Mouse (Mus musculus) forebrain, embryonic 10.5 days (tissue): ENCODE measurements around the gene Rock2. TPM values are rescaled to one million over a fixed set of nuclear protein-coding genes. Genes with fewer than 3 reads are reported as not detected.

Source experiments
- DNase-seq: peaks from one replicate; pipeline ENCODE4 v3.0.0-alpha.2; 2017; ENCODE audit warnings: low spot score; ENCODE audit errors: extremely low spot score
- H3K27ac ChIP-seq: fragments of 300-500 bp; sonication (generic); 2 replicates; pipeline ENCODE4 v1.5.1; 2016; ENCODE audit warnings: mild to moderate bottlenecking
- H3K27me3 ChIP-seq: fragments of 300-500 bp; sonication (generic); 2 replicates; pipeline ENCODE4 v1.6.1; 2016; ENCODE audit warnings: mild to moderate bottlenecking; ENCODE audit not compliant: poor library complexity, severe bottlenecking
- H3K36me3 ChIP-seq: fragments of 300-500 bp; sonication (generic); replicated peaks from 2 replicates; pipeline ENCODE4 v1.6.1; 2016; ENCODE audit warnings: mild to moderate bottlenecking, moderate library complexity
- H3K4me1 ChIP-seq: fragments of 300-500 bp; sonication (generic); 2 replicates; pipeline ENCODE4 v1.6.1; 2016
- H3K4me3 ChIP-seq: fragments of 300-500 bp; sonication (generic); 2 replicates; pipeline ENCODE4 v1.5.1; 2016; ENCODE audit warnings: mild to moderate bottlenecking, moderate library complexity
- H3K9me3 ChIP-seq: fragments of 300-500 bp; sonication (generic); 2 replicates; pipeline ENCODE4 v1.6.1; 2016; ENCODE audit warnings: mild to moderate bottlenecking, moderate library complexity
- WGBS: fragments of 180-500 bp; shearing (Covaris S2); methylation state at CpG from one replicate; pipeline ENCODE4 v1.1.7; 2016; 5-methylcytosine and 5-hydroxymethylcytosine counted together
- polyA plus RNA-seq: library from polyadenylated mRNA; unstranded; fragments of >200 nt; fragmentation: Nextera tagmentation; extraction: Ambion mirVana; gene quantifications from 2 replicates; pipeline ENCODE4 v1.2.1, GENCODE M21; 2016

The Rock2 gene
- polyA plus RNA-seq, 1 experiment from 2014 or later: 10.5 TPM

DNA sequence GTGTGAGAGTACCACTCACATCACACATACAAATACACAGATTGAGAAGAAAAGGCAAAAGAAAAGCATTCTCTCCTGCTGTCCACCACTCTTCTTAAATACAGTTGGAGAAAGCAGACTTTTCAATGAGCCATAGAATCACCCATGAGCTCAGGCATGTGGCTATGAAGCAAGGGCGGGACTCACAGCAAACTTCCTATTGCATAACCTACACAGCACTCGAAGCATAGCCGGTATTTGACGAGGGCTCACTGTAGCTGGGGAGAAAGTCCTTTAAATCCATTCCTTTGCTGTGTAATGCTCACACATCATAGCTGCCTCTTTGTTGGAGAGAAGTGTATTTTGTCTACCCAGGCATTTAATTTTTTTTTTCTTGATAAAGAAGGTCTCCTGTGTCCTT is 19.4 kb upstream of the Rock2 start:
- WGBS: 85% methylated on average over 4 of the region's 4 CpGs
- DNase-seq: no peak
- H3K9me3 ChIP-seq: no peaks in the 10 kb centered on the region
- peaks cover 23% of the 10 kb centered on the region for H3K4me1 ChIP-seq
- no peak overlapping the region for H3K4me3 ChIP-seq
- no peaks in the 10 kb centered on the region for H3K36me3 ChIP-seq
- H3K27ac ChIP-seq: no peak overlapping the region
- H3K27me3 ChIP-seq: no peaks in the 10 kb centered on the region

- 82% methylated on average over 7 of the region's 7 CpGs for WGBS
- no peaks in the 10 kb centered on the region for H3K36me3 ChIP-seq
- peaks cover 19% of the 10 kb centered on the region for H3K4me1 ChIP-seq
- H3K4me3 ChIP-seq: no peak overlapping the region
- no peak overlapping the region for H3K27ac ChIP-seq
- no peaks in the 10 kb centered on the region for H3K27me3 ChIP-seq
- no peaks in the 10 kb centered on the region for H3K9me3 ChIP-seq
- DNase-seq: no peak
These were observed 19.0 kb upstream of the Rock2 start for GRCm38 (mm10) chr12:16875678-16876077.

DNA sequence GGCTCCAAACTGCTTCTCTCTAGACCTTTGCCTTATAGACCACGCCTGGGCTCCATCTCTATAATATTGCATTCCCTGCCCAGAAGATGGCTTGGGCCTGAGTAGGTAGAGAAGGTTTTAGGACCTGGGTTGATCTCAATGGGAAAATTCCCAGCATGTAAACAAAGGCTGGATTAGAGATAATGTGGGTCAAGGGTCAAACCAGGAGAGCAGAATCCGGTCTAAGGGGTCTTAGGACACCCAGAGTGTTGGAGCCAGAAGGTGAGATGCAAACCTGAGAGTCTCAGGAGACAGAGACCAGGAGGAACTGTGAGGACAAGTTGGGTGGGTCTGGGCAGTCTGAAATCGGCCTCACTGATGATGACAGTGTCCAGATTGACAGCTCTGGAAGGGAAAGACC is 18.0 kb upstream of the Rock2 start:
- no peaks in the 10 kb centered on the region for H3K27me3 ChIP-seq
- WGBS: 53% methylated on average over 3 of the region's 3 CpGs
- H3K27ac ChIP-seq: no peak overlapping the region
- no peak for DNase-seq
- no peaks in the 10 kb centered on the region for H3K9me3 ChIP-seq
- no peaks in the 10 kb centered on the region for H3K36me3 ChIP-seq
- H3K4me1 ChIP-seq: peaks cover 14% of the 10 kb centered on the region
- H3K4me3 ChIP-seq: no peak overlapping the region

GRCm38 (mm10) chr12:16877141-16877540 is 17.6 kb upstream of the Rock2 start:
- H3K9me3 ChIP-seq: no peaks in the 10 kb centered on the region
- H3K36me3 ChIP-seq: no peaks in the 10 kb centered on the region
- no peaks in the 10 kb centered on the region for H3K27me3 ChIP-seq
- 0 out of 2 replicates have a peak overlapping the region, but pooled peaks have one; percentile 35 for H3K27ac ChIP-seq
- peaks cover 14% of the 10 kb centered on the region for H3K4me1 ChIP-seq
- no peak for DNase-seq
- no peak overlapping the region for H3K4me3 ChIP-seq
- WGBS: 73% methylated on average over 5 of the region's 5 CpGs

GRCm38 (mm10) chr12:16877679-16878078 is 17.0 kb upstream of the Rock2 start:
- no peak overlapping the region for H3K4me3 ChIP-seq
- no peak overlapping the region for H3K27ac ChIP-seq
- H3K9me3 ChIP-seq: no peaks in the 10 kb centered on the region
- 64% methylated on average over 1 of the region's 1 CpGs for whole genome bisulfite sequencing
- H3K36me3 ChIP-seq: no peaks in the 10 kb centered on the region
- H3K4me1 ChIP-seq: peaks cover 14% of the 10 kb centered on the region
- DNase-seq: no peak
- no peaks in the 10 kb centered on the region for H3K27me3 ChIP-seq

DNA sequence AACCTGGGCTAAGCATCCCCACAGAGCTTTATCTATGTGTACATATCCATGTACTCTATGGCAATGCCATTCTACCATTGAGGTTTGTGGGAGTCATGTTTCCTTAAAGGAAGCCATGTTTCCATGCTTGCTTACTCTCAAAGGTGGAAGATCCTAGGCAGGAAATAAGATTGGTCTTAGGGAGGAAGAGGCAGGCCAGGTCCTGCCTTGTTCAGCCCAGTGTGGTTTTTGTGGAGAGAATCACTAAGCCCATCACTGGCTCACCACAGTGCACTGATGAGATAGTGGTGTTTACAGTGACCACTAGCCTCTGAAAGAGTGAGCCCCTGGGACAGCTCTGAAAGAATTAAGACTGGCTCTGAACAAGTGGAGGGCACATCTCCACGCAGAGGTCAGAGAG is 15.3 kb upstream of the Rock2 start:
- no peaks in the 10 kb centered on the region for H3K36me3 ChIP-seq

GRCm38 (mm10) chr12:16880077-16880476 is 14.6 kb upstream of the Rock2 start:
- DNase-seq: no peak
- 92% methylated on average over 4 of the region's 4 CpGs for WGBS
- H3K36me3 ChIP-seq: no peaks in the 10 kb centered on the region

More for the DNA sequence above, 15.3 kb upstream of the Rock2 start:
- no peak for DNase-seq
- Histone ChIP-seq H3K27me3 (no peaks in the 10 kb centered on the region), H3K27ac (no peak overlapping the region), H3K4me3 (no peak overlapping the region), H3K4me1 (peaks cover 18% of the 10 kb centered on the region), H3K9me3 (no peaks in the 10 kb centered on the region)
- 95% methylated on average over 1 of the region's 1 CpGs for WGBS

GRCm38 (mm10) chr12:16882442-16882841 is 12.3 kb upstream of the Rock2 start:
- no peak overlapping the region for H3K4me3 ChIP-seq
- H3K27me3 ChIP-seq: no peaks in the 10 kb centered on the region
- H3K4me1 ChIP-seq: peaks cover 6% of the 10 kb centered on the region
- no peak for DNase-seq
- WGBS: 96% methylated on average over 3 of the region's 3 CpGs
- no peaks in the 10 kb centered on the region for H3K36me3 ChIP-seq
- H3K9me3 ChIP-seq: no peaks in the 10 kb centered on the region
- no peak overlapping the region for H3K27ac ChIP-seq

More at GRCm38 (mm10) chr12:16880077-16880476, 14.6 kb upstream of the Rock2 start:
- Histone ChIP-seq H3K27ac (no peak overlapping the region), H3K4me3 (no peak overlapping the region), H3K27me3 (no peaks in the 10 kb centered on the region), H3K9me3 (no peaks in the 10 kb centered on the region), H3K4me1 (peaks cover 16% of the 10 kb centered on the region)

GRCm38 (mm10) chr12:16883111-16883510 is 11.6 kb upstream of the Rock2 start:
- Histone ChIP-seq H3K27me3 (no peaks in the 10 kb centered on the region), H3K9me3 (no peaks in the 10 kb centered on the region), H3K4me1 (peaks cover 6% of the 10 kb centered on the region), H3K36me3 (no peaks in the 10 kb centered on the region), H3K27ac (no peak overlapping the region), H3K4me3 (no peak overlapping the region)
- DNase-seq: no peak
- WGBS: 71% methylated on average over 7 of the region's 7 CpGs

DNA sequence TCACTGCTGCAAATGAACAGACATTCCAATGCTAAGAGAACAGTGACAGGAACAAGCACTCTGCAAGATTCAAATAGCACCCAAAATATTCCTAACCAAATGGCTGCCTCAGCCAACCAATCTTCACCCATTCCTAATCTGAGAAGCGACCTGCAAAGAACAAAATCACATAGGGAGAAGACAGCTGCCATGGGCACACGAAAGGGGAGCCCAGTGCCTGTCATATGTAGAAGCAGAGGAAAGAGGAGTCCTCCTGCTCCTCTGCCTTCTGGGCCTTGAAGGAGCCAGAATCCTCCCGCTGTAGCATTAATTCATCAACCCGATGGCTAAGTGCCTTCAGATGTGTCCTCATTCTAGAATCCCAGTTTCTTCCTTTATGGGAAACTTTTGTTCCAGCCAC is 10.2 kb upstream of the Rock2 start:
- Histone ChIP-seq H3K4me3 (no peak overlapping the region), H3K27me3 (no peaks in the 10 kb centered on the region), H3K36me3 (no peaks in the 10 kb centered on the region), H3K4me1 (peaks cover 6% of the 10 kb centered on the region), H3K9me3 (no peaks in the 10 kb centered on the region), H3K27ac (no peak overlapping the region)
- DNase-seq: no peak
- WGBS: 95% methylated on average over 4 of the region's 4 CpGs

- Histone ChIP-seq H3K27me3 (no peaks in the 10 kb centered on the region), H3K36me3 (no peaks in the 10 kb centered on the region), H3K4me1 (peaks cover 6% of the 10 kb centered on the region), H3K9me3 (no peaks in the 10 kb centered on the region), H3K27ac (no peak overlapping the region), H3K4me3 (no peak overlapping the region)
- 91% methylated on average over 6 of the region's 6 CpGs for WGBS
- no peak for DNase-seq
These were observed 8.3 kb upstream of the Rock2 start for GRCm38 (mm10) chr12:16886354-16886753.

DNA sequence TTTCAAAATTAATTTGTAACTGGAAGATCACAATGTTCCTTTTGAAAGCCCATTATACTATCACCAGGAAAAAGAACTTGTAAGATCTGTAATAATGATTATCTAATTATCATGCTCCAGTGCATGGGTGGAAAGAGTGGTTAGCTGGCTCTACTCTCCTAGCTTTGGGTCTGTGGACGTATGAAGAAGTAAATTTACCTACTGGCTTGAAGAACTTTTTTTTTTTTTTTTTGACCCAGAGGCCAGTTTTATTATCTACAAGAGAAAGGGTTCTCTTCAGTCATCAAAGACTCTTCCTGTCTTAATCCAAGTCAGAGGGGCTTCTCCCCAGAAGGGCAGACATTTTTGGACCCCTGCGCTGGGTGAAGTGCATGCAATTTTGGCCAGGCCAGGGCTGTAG is 1.7 kb upstream of the Rock2 start:
- DNase-seq: no peak
- Histone ChIP-seq H3K4me3 (0 out of 2 replicates have a peak overlapping the region, but pooled peaks have one; percentile 81), H3K9me3 (no peaks in the 10 kb centered on the region), H3K36me3 (no peaks in the 10 kb centered on the region), H3K4me1 (peaks cover 42% of the 10 kb centered on the region), H3K27ac (peak overlapping the region; percentile 98; the same call in 1 of the 2 replicates), H3K27me3 (no peaks in the 10 kb centered on the region)
- WGBS: 77% methylated on average over 2 of the region's 2 CpGs

DNA sequence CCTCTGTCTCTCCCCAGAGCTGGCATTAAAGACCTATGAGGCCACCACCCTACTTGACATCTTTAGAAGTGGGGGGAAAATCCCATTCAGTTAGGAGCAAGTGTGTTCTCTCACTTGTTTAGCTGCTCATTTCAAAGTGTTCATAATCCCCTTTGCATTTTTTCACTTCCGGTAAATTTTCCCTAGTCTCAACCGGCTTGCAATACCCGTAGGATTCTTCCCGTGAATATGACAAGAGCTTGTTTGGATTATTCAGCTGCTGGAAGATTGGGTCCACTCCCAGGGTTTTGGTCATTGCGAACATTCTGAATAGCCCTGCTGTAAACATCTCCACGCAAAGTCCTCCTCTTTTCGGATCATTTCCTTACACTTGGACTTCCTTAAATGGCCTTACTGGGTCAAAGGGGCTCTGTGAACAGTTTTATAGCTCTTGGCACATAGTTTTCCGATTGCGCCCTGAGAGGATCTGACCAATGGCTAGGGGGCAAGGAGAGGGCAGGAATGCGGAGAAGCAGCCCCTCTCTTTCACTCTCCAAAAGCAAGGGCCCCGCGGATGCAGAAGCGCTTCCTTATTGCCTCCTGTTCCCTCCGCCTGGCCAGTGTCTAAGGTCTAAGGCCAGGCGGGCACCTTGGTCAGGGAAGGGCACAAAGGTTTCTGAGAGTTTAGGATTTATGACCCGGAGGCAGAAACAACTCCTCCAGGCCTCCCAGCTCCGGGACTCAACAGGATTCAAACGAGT is 869 bp upstream of the Rock2 start:
- Histone ChIP-seq H3K36me3 (no peaks in the 10 kb centered on the region), H3K4me1 (peaks cover 46% of the 10 kb centered on the region), H3K4me3 (peak overlapping the region; percentile 81), H3K27me3 (no peaks in the 10 kb centered on the region), H3K9me3 (no peaks in the 10 kb centered on the region), H3K27ac (peak overlapping the region; percentile 98)
- WGBS: 4% methylated on average over 18 of the region's 18 CpGs
- no peak for DNase-seq
